ENCODE assay signal across 8 mouse cellular contexts in the genomic region with DNA sequence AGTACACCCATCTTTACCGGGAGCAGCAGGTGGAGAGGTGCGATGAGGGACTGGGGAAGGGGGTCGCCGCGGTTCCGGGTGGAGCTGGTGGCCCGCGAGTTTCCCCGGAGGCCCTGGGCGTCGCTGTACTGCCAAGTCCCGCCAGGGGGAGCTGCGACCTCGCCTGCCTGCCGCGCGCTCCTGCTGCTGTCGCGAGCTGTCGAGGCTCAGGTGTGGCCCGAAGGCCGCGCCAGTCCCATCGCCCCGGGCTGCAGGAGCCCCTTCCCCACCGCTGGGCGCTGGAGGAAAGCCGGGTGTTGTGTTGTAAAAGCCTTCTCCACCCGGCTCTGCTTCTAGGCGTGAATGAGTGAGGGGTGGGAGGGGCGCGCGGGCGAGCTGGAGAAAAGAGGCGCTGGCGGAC. TPM values are rescaled to one million over a fixed set of nuclear protein-coding genes. Genes with fewer than 3 reads are reported as not detected.
DNase-seq lines count a peak whose midpoint lies in the region; ATAC-seq lines count a peak whose summit lies in the region.

No protein-coding gene starts in this region.

- H3K9me3 ChIP-seq in embryonic facial prominence, embryonic 15.5 days (replicated peaks) = no peaks in the 10 kb centered on the region

- H3K9ac ChIP-seq in embryonic facial prominence, embryonic 15.5 days = no peak overlapping the region

- intact Hi-C loops in heart, postnatal 10 days (cut with DNase I) = loop anchor here (1.0 to 5.0 kb wide), 3 partner anchors 134 to 324 kb away; partner anchors contain the start of gene Ap1ar

- peaks cover 22% of the 10 kb centered on the region for H3K4me1 ChIP-seq in embryonic facial prominence, embryonic 15.5 days

- no peak overlapping the region for H3K27ac ChIP-seq in embryonic facial prominence, embryonic 15.5 days (replicated peaks)

- H3K36me3 ChIP-seq in embryonic facial prominence, embryonic 15.5 days = no peaks in the 10 kb centered on the region

- peak overlapping the region; percentile 42 for H3K4me3 ChIP-seq in embryonic facial prominence, embryonic 15.5 days (replicated peaks)

- ATAC-seq in embryonic facial prominence, embryonic 15.5 days (ENCODE audit: insufficient number of reproducible peaks, low FRiP score, low TSS enrichment, low read depth) = peak; percentile 69

- H3K27me3 ChIP-seq in embryonic facial prominence, embryonic 15.5 days = peaks cover 64% of the 10 kb centered on the region

- 0% methylated on average over 36 of the region's 36 CpGs for WGBS in embryonic facial prominence, embryonic 15.5 days

- peak; percentile 85 for DNase-seq in ES-CJ7 (ENCODE audit: low read depth, low spot score)
- peak; percentile 81 for DNase-seq in adrenal gland, postnatal 25 days
- peak; percentile 78 to 82 for DNase-seq in heart, postnatal 10 days
- DNase-seq in kidney, postnatal 36 days = peak; percentile 50 to 85
- peak; percentile 81 for DNase-seq in lung, postnatal 14 days
- peak; percentile 83 for DNase-seq in retina, postnatal 1 day
- peak; percentile 57 for DNase-seq in urinary bladder, adult 2 months (ENCODE audit: low spot score)

- peak overlapping the region; percentile 75 for H3K4me2 ChIP-seq in embryonic facial prominence, embryonic 15.5 days (replicated peaks)

RNA-seq across cellular contexts. Expression of gene Neurog2, which starts 7.6 kb away (rescaled TPM):
- not detected in 2 replicates for total RNA-seq in adrenal gland, postnatal 25 days (2021)
- 0.07 and 0.28 TPM in 2 replicates for polyA plus RNA-seq in embryonic facial prominence, embryonic 15.5 days (2015; fragmentation: Nextera tagmentation; extraction: Ambion mirVana)
- not detected for total RNA-seq in heart, postnatal 10 days (2021)
- polyA plus RNA-seq in urinary bladder, adult 2 months (2012; rRNA removed) = not detected in 2 replicates
